Mouse (Mus musculus) left cerebral cortex, postnatal 14 days (tissue): ENCODE measurements around the gene Miox. TPM values are rescaled to one million over a fixed set of nuclear protein-coding genes. Genes with fewer than 3 reads are reported as not detected.

Experiments used
- DNase-seq, 2 experiments: peaks; one replicate each; pipeline ENCODE4 v3.0.0; 2021 to 2022; ENCODE audit warnings: low spot score in 2 of 2, mixed read lengths in 1 of 2
- intact Hi-C: fragments of 180-260 bp; cut with DNase I; formaldehyde crosslinking; loops from one replicate; pipeline ENCODE4 v1.15.1; 2025
- microRNA-seq, 2 experiments: library from miRNA; unstranded; fragments of <30 nt; microRNA quantifications; one replicate each; pipeline ENCODE4 v1.2.0; 2022
- total RNA-seq, 2 experiments: library from RNA; stranded (reverse); gene quantifications; 2 replicates each; pipeline ENCODE4 v1.2.3; 2021

Gene Miox
- total RNA-seq, 2 experiments from 2014 or later, result not detected

- DNase-seq, result no peak
- intact Hi-C loops, result loop anchor here (5.0 kb wide), 1 partner anchor 43 kb away; the partner anchor contains the start of genes C730034F03Rik, Chkb, Cpt1b and Gm44502
Observed at GRCm38 (mm10) chr15:89384617-89385016, 50.4 kb downstream of the Miox start, which contains the start of gene Klhdc7b. Gene Klhdc7b, plus strand, starts transcription at chr15:89384917.

Small RNA genes lying within 50 kb of the gene (microRNA-seq; reads per million reads assigned to microRNA genes)
- gene Mir6959, result 4.2 to 5.4 reads per million in 2 experiments

Other genes starting within 250 kb of the Miox start
- gene Selenoo, start 245.3 kb upstream of the Miox start, total RNA-seq, result 10 to 100 TPM; 18.8 to 20.5 TPM
- gene Tubgcp6, start 211.3 kb upstream of the Miox start, total RNA-seq, result 10 to 100 TPM; 27.6 to 32.6 TPM
- gene Hdac10, start 205.7 kb upstream of the Miox start, total RNA-seq, result 10 to 100 TPM; 12.3 to 13.3 TPM
- gene Mapk12, start 193.7 kb upstream of the Miox start, total RNA-seq, result 1 to 10 TPM; 6.7 to 8.2 TPM
- 10 to 100 TPM; 35.2 to 39.7 TPM for gene Mapk11, start 184.8 kb upstream of the Miox start, total RNA-seq
- gene Plxnb2, start 153.6 kb upstream of the Miox start, total RNA-seq, result 10 to 100 TPM; 50.7 to 52.0 TPM
- 10 to 100 TPM; 41.3 to 42.7 TPM for gene Dennd6b, start 137.9 kb upstream of the Miox start, total RNA-seq
- 100 to 1,000 TPM; 154 to 159 TPM for gene Ppp6r2, start 122.8 kb upstream of the Miox start, total RNA-seq
- gene Sbf1, start 19.1 kb upstream of the Miox start, total RNA-seq, result 100 to 1,000 TPM; 198 to 204 TPM
- gene Adm2, start 11.7 kb upstream of the Miox start, total RNA-seq, result not detected
- gene Lmf2, start 21.3 kb downstream of the Miox start, total RNA-seq, result 10 to 100 TPM; 18.0 to 20.3 TPM
- gene Ncaph2, start 21.3 kb downstream of the Miox start, total RNA-seq, result 10 to 100 TPM; 80.2 to 81.3 TPM
- gene Sco2, start 39.4 kb downstream of the Miox start, total RNA-seq, result 10 to 100 TPM; 25.6 to 26.0 TPM
- gene Tymp, start 42.6 kb downstream of the Miox start, total RNA-seq, result 1 to 10 TPM; 1.5 to 1.7 TPM
- 1 to 10 TPM in 1 of 2 experiments, under 1 TPM in 1; 0.35 to 1.0 TPM for gene Odf3b, start 44.9 kb downstream of the Miox start, total RNA-seq
- gene Klhdc7b, start 50.5 kb downstream of the Miox start, total RNA-seq, result under 1 TPM; 0.19 to 0.44 TPM
- not detected for gene Syce3, start 76.1 kb downstream of the Miox start, total RNA-seq
- gene Cpt1b, start 91.5 kb downstream of the Miox start, total RNA-seq, result 1 to 10 TPM; 2.2 to 3.4 TPM
- 1 to 10 TPM; 1.9 to 2.3 TPM for gene C730034F03Rik, start 95.2 kb downstream of the Miox start, total RNA-seq
- not detected for gene Gm44502, start 95.3 kb downstream of the Miox start, total RNA-seq
- gene Chkb, start 95.5 kb downstream of the Miox start, total RNA-seq, result 10 to 100 TPM; 41.1 to 41.6 TPM
- 100 to 1,000 TPM; 187 to 201 TPM for gene Mapk8ip2, start 119.5 kb downstream of the Miox start, total RNA-seq
- gene Arsa, start 143.0 kb downstream of the Miox start, total RNA-seq, result 10 to 100 TPM; 27.7 to 31.2 TPM
- 100 to 1,000 TPM; 237 to 253 TPM for gene Shank3, start 165.2 kb downstream of the Miox start, total RNA-seq
- gene Acr, start 233.9 kb downstream of the Miox start, total RNA-seq, result 1 to 10 TPM; 1.2 to 1.3 TPM